Mouse (Mus musculus) lung, adult 2 months (tissue): ENCODE data around the gene Atad1.

Experiments used
- CTCF ChIP-seq: fragments of 200-500 bp; IDR thresholded peaks from 2 replicates; pipeline ENCODE4 v1.5.1; 2011; ENCODE audit warnings: mild to moderate bottlenecking, low read length, control low read depth; ENCODE audit not compliant: insufficient read depth
- POLR2A ChIP-seq: fragments of 200-500 bp; IDR thresholded peaks from 2 replicates; pipeline ENCODE4 v1.6.1; 2011; ENCODE audit warnings: low read depth, mild to moderate bottlenecking, control low read depth, low read length, borderline replicate concordance; ENCODE audit errors: extremely low read depth

GRCm38 (mm10) chr19:32759357-32760024 lies 19.9 kb upstream of the Atad1 start:
- TF ChIP-seq CTCF (no peak), POLR2A (no peak)
